In genomic region chr17:46742986-46743385, GRCm38 (mm10) we compare ENCODE assay signal across 25 mouse cellular contexts. TPM values are rescaled to one million over a fixed set of nuclear protein-coding genes. Genes with fewer than 3 reads are reported as not detected.
A peak's percentile ranks its signal among the peaks of the same experiment; 100 is the strongest.
DNase-seq lines count a peak whose midpoint lies in the region; ATAC-seq and TF ChIP-seq lines count a peak whose summit lies in the region.
"Had no signal": no experiment of that assay in that cellular context is flagged by ENCODE, and none has a peak within 500 bp of the region (broad histone marks: within the 10 kb centered on the region; RNA-seq: fewer than 3 reads in every experiment).

No protein-coding gene starts in this region.

- no peak for TF ChIP-seq CTCF in kidney, adult 2 months (conservative IDR thresholded peaks at IDR 0.05; ENCODE audit: insufficient read depth, insufficient read length, low read depth, low read length)

- no peaks in the 10 kb centered on the region for H3K4me1 ChIP-seq in kidney, adult 2 months (ENCODE audit: control insufficient read depth, insufficient read depth, low read length)
- H3K4me1 ChIP-seq in kidney, embryonic 16.5 days (ENCODE audit: insufficient read depth, low read length): no peaks in the 10 kb centered on the region
- H3K4me1 ChIP-seq in intestine, embryonic 16.5 days (ENCODE audit: control insufficient read depth, insufficient read depth, low read length): no peaks in the 10 kb centered on the region
- H3K4me1 ChIP-seq: embryonic facial prominence, embryonic 12.5 days; forebrain, embryonic 12.5 days; heart, embryonic 12.5 days; hindbrain, embryonic 15.5 days had no signal

- no peaks in the 10 kb centered on the region for H3K9me3 ChIP-seq in kidney, embryonic 16.5 days (ENCODE audit: low read length)
- no peaks in the 10 kb centered on the region for H3K9me3 ChIP-seq in intestine, embryonic 16.5 days (ENCODE audit: control insufficient read depth, low read length)
- H3K9me3 ChIP-seq: embryonic facial prominence, embryonic 12.5 days; forebrain, embryonic 12.5 days; heart, embryonic 12.5 days; hindbrain, embryonic 15.5 days had no signal

- H3K36me3 ChIP-seq in kidney, adult 2 months (ENCODE audit: control insufficient read depth, insufficient read depth, low read length): no peaks in the 10 kb centered on the region
- peaks cover 28% of the 10 kb centered on the region for H3K36me3 ChIP-seq in kidney, embryonic 16.5 days (ENCODE audit: insufficient read depth, low read length)
- H3K36me3 ChIP-seq in intestine, embryonic 16.5 days (ENCODE audit: control insufficient read depth, insufficient read depth, low read length): peaks cover 10% of the 10 kb centered on the region; the same call in 1 of the 2 replicates

- no peak overlapping the region for H3K27ac ChIP-seq in kidney, adult 2 months (ENCODE audit: insufficient read depth, low read depth, low read length)
- no peak overlapping the region for H3K27ac ChIP-seq in kidney, embryonic 16.5 days (ENCODE audit: low read length)
- no peak overlapping the region for H3K27ac ChIP-seq in intestine, embryonic 16.5 days (ENCODE audit: low read length)
- H3K27ac ChIP-seq: embryonic facial prominence, embryonic 12.5 days; forebrain, embryonic 12.5 days; hindbrain, embryonic 15.5 days had no signal

- WGBS in kidney, adult 2 months: 71% methylated on average over 9 of the region's 9 CpGs
- 85% methylated on average over 9 of the region's 9 CpGs for WGBS in kidney, embryonic 16.5 days
- WGBS in intestine, embryonic 16.5 days: 80% methylated on average over 9 of the region's 9 CpGs

- no peaks in the 10 kb centered on the region for H3K27me3 ChIP-seq in kidney, adult 2 months (replicated peaks; ENCODE audit: control insufficient read depth, insufficient read depth, low read length)
- H3K27me3 ChIP-seq in kidney, embryonic 16.5 days (ENCODE audit: insufficient read depth, low read length): no peaks in the 10 kb centered on the region
- H3K27me3 ChIP-seq in intestine, embryonic 16.5 days (replicated peaks; ENCODE audit: control insufficient read depth, insufficient read depth, low read length): no peaks in the 10 kb centered on the region
- H3K27me3 ChIP-seq: embryonic facial prominence, embryonic 12.5 days; forebrain, embryonic 12.5 days; heart, embryonic 12.5 days; hindbrain, embryonic 15.5 days had no signal

- no peak overlapping the region for H3K9ac ChIP-seq in kidney, embryonic 16.5 days (replicated peaks; ENCODE audit: low read length)
- H3K9ac ChIP-seq in intestine, embryonic 16.5 days (ENCODE audit: low read depth, low read length): no peak overlapping the region
- H3K9ac ChIP-seq: embryonic facial prominence, embryonic 12.5 days; forebrain, embryonic 12.5 days; heart, embryonic 12.5 days; hindbrain, embryonic 15.5 days had no signal

- no peak overlapping the region for H3K4me2 ChIP-seq in kidney, embryonic 16.5 days (replicated peaks; ENCODE audit: low read depth, low read length)
- H3K4me2 ChIP-seq in intestine, embryonic 16.5 days (ENCODE audit: low read depth, low read length): no peak overlapping the region
- H3K4me2 ChIP-seq: embryonic facial prominence, embryonic 12.5 days; forebrain, embryonic 12.5 days; heart, embryonic 12.5 days; hindbrain, embryonic 15.5 days had no signal

- no peak for ATAC-seq in kidney, embryonic 16.5 days (ENCODE audit: low FRiP score, low TSS enrichment)
- ATAC-seq in intestine, embryonic 16.5 days: no peak
- ATAC-seq: activated CD4-positive, CD25-positive, alpha-beta regulatory T cell, adult 4 months; CD4-positive, CD25-positive, alpha-beta regulatory T cell, adult 4 months; forebrain, embryonic 16.5 days had no signal

- no peak overlapping the region for H3K4me3 ChIP-seq in kidney, adult 2 months (ENCODE audit: insufficient read depth, low read depth, low read length)
- no peak overlapping the region for H3K4me3 ChIP-seq in kidney, embryonic 16.5 days (ENCODE audit: low read length)
- H3K4me3 ChIP-seq in intestine, embryonic 16.5 days (ENCODE audit: low read length): no peak overlapping the region
- H3K4me3 ChIP-seq: embryonic facial prominence, embryonic 12.5 days; forebrain, embryonic 12.5 days; heart, embryonic 12.5 days; hindbrain, embryonic 15.5 days had no signal

- peak; percentile 35 for DNase-seq in kidney, adult 2 months
- DNase-seq in lung, adult 18-20 months: peak; percentile 71 to 80
- DNase-seq in lung, postnatal 10 days: peak; percentile 43
- peak; percentile 44 to 73 for DNase-seq in lung, postnatal 4 days
- no peak for DNase-seq in layer of hippocampus, adult 8-10 months (ENCODE audit: low spot score in 2 of 2)
- no peak for DNase-seq in gastrocnemius, adult 8-10 months (ENCODE audit: low spot score in 2 of 2)
- DNase-seq: adrenal gland, adult 2 months; adrenal gland, postnatal 25 days; cerebellum, adult 18-20 months; cerebellum, postnatal 14 days; embryo, embryonic 11 days; gastrocnemius, postnatal 14 days had no signal

- TF ChIP-seq POLR2A in kidney, adult 2 months (IDR thresholded peaks at IDR 0.05; ENCODE audit: low read depth, low read length): no peak

RNA-seq across cellular contexts. Expression of gene Cnpy3, which starts 9.0 kb away (rescaled TPM):
- 48.3 and 51.4 TPM in 2 replicates for polyA plus RNA-seq in kidney, adult 2 months (2012; rRNA removed)
- polyA plus RNA-seq in kidney, embryonic 16.5 days (2015; fragmentation: Nextera tagmentation; extraction: Ambion mirVana): 85.9 and 94.5 TPM in 2 replicates
- polyA plus RNA-seq in intestine, embryonic 16.5 days (2015; fragmentation: Nextera tagmentation; extraction: Ambion mirVana): 73.9 and 75.6 TPM in 2 replicates
- total RNA-seq in layer of hippocampus, adult 8-10 months (2022): 10 to 100 TPM; 64.6 to 68.9 (median 67.9) TPM
- total RNA-seq in gastrocnemius, adult 8-10 months (2022): 1 to 10 TPM; 4.6 to 9.4 (median 6.4) TPM

RNA-seq across cellular contexts. Expression of gene Gnmt, which starts 14.0 kb away (rescaled TPM):
- polyA plus RNA-seq in kidney, adult 2 months (2012; rRNA removed): 54.3 and 59.7 TPM in 2 replicates
- polyA plus RNA-seq in kidney, embryonic 16.5 days (2015; fragmentation: Nextera tagmentation; extraction: Ambion mirVana): 2.4 and 2.7 TPM in 2 replicates
- 8.2 and 10.0 TPM in 2 replicates for polyA plus RNA-seq in intestine, embryonic 16.5 days (2015; fragmentation: Nextera tagmentation; extraction: Ambion mirVana)
- total RNA-seq in layer of hippocampus, adult 8-10 months (2022): 1 to 10 TPM in 2 of 4 experiments, under 1 TPM in 1, not detected in 1; 0.61 to 1.6 (median 1.2) TPM
- total RNA-seq in gastrocnemius, adult 8-10 months (2022): 1 to 10 TPM in 2 of 4 experiments, under 1 TPM in 2; 0.65 to 5.1 (median 1.9) TPM
- total RNA-seq: common myeloid progenitor, adult 5-6 weeks had no signal
- polyA plus RNA-seq: CD4-positive, CD25-positive, alpha-beta regulatory T cell, adult 4 months had no signal

RNA-seq across cellular contexts. Expression of gene Ptcra, which starts 20.5 kb away (rescaled TPM):
- polyA plus RNA-seq in kidney, adult 2 months (2012; rRNA removed): 0.06 TPM in 1 of 2 replicates, not detected in the other
- 0.22 and 0.29 TPM in 2 replicates for polyA plus RNA-seq in kidney, embryonic 16.5 days (2015; fragmentation: Nextera tagmentation; extraction: Ambion mirVana)
- 0.34 and 0.37 TPM in 2 replicates for polyA plus RNA-seq in intestine, embryonic 16.5 days (2015; fragmentation: Nextera tagmentation; extraction: Ambion mirVana)
- under 1 TPM in 2 of 4 experiments, not detected in 2; 0.29 to 0.49 TPM for total RNA-seq in layer of hippocampus, adult 8-10 months (2022)
- total RNA-seq in gastrocnemius, adult 8-10 months (2022): not detected
- total RNA-seq: adrenal gland, adult 2 months; adrenal gland, postnatal 25 days; common myeloid progenitor, adult 5-6 weeks; gastrocnemius, postnatal 14 days; heart, adult 8-10 months; heart, postnatal 25 days had no signal
- polyA plus RNA-seq: activated CD4-positive, CD25-positive, alpha-beta regulatory T cell, adult 4 months; adrenal gland, adult 2 months; forebrain, embryonic 16.5 days; gonadal fat pad, adult 2 months had no signal

RNA-seq across cellular contexts. Expression of gene 2310039H08Rik, which starts 29.4 kb away (rescaled TPM):
- 131 and 174 TPM in 2 replicates for polyA plus RNA-seq in kidney, adult 2 months (2012; rRNA removed)
- polyA plus RNA-seq in kidney, embryonic 16.5 days (2015; fragmentation: Nextera tagmentation; extraction: Ambion mirVana): 76.1 and 89.9 TPM in 2 replicates
- polyA plus RNA-seq in intestine, embryonic 16.5 days (2015; fragmentation: Nextera tagmentation; extraction: Ambion mirVana): 102 and 104 TPM in 2 replicates
- total RNA-seq in layer of hippocampus, adult 8-10 months (2022): 1 to 10 TPM; 7.3 to 9.2 (median 8.7) TPM
- total RNA-seq in gastrocnemius, adult 8-10 months (2022): 10 to 100 TPM; 37.5 to 45.9 (median 39.9) TPM

RNA-seq across cellular contexts. Expression of gene Pex6, which starts 31.7 kb away (rescaled TPM):
- 68.2 and 84.1 TPM in 2 replicates for polyA plus RNA-seq in kidney, adult 2 months (2012; rRNA removed)
- polyA plus RNA-seq in kidney, embryonic 16.5 days (2015; fragmentation: Nextera tagmentation; extraction: Ambion mirVana): 26.8 and 27.4 TPM in 2 replicates
- polyA plus RNA-seq in intestine, embryonic 16.5 days (2015; fragmentation: Nextera tagmentation; extraction: Ambion mirVana): 17.1 and 20.8 TPM in 2 replicates
- total RNA-seq in layer of hippocampus, adult 8-10 months (2022): 10 to 100 TPM; 42.8 to 54.4 (median 51.9) TPM
- 10 to 100 TPM; 12.9 to 18.6 (median 16.0) TPM for total RNA-seq in gastrocnemius, adult 8-10 months (2022)

Comparison
In these comparisons a context has a peak if more than half of its experiments do, and no peak if none do; other contexts are left out.
1. DNase-seq: peak in kidney, adult 2 months (single experiment), lung, adult 18-20 months (2 of 2), lung, postnatal 10 days (single experiment) and lung, postnatal 4 days (2 of 2); none in layer of hippocampus, adult 8-10 months (0 of 2) and gastrocnemius, adult 8-10 months (0 of 2).